Mouse (Mus musculus) cortical plate, adult 2 months (tissue): ENCODE results near the gene Rbm38.

Source experiments
- CTCF ChIP-seq: fragments of 200-500 bp; IDR thresholded peaks from 2 replicates; pipeline ENCODE4 v1.5.1; 2011; ENCODE audit warnings: mild to moderate bottlenecking, control low read depth, low read length; ENCODE audit not compliant: insufficient read depth; ENCODE audit errors: extremely low read depth
- POLR2A ChIP-seq: fragments of 200-500 bp; IDR thresholded peaks from 2 replicates; pipeline ENCODE4 v1.6.1; 2011; ENCODE audit warnings: mild to moderate bottlenecking, low read length, control low read depth; ENCODE audit not compliant: insufficient read depth; ENCODE audit errors: extremely low read depth

DNA sequence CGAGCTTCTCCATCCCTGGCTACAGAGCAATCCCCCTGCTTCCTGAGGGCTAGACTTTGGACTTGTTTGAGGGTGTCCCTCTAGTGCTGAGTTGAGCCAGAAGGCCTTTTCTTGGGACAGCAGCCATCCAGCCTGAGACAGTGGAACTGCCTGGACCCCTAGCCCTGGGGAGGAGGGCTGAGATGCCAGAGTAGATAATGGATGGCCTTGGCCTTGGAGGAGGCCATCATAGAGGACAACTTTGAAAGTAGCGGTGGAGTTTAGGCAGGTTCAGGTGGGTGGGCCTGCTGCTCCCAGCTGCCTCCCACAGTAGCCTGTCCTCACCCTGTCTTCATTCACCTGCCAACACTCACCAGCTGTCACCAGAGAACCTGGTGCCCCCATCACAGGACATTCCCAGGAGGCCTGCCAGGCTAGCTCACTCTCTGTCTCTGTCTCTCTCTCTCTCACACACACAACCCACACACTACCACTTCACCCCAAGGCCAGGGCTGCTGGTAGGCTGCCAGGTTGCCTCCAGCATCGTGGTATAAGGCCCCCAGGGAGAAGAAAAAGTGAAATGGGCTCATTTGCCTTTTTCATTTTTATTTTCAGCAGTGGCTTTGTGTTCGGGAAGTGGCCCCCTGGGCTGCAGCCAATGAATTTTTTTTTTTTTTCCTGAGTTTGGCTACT, 7.7 kb downstream of the Rbm38 start:
- TF ChIP-seq CTCF: no peak
- TF ChIP-seq POLR2A: no peak
